Mouse (Mus musculus): Measurements from ENCODE around the gene Ick. TPM values are rescaled to one million over a fixed set of nuclear protein-coding genes. Genes with fewer than 3 reads are reported as not detected.
"Not testable (repeated sequence)": the region's sequence is repeated elsewhere in the genome, so short reads cannot be mapped to it uniquely, and the experiment has no call there.

Ick gene
- polyA plus RNA-seq, 1 experiment from 2014 or later = 37.1 TPM

- not testable (repeated sequence) for H3K27ac ChIP-seq; ATAC-seq (ENCODE audit: low FRiP score); H3K4me3 ChIP-seq; H3K4me2 ChIP-seq; H3K36me3 ChIP-seq; H3K4me1 ChIP-seq (replicated peaks); H3K27me3 ChIP-seq; H3K9ac ChIP-seq; H3K9me3 ChIP-seq
- 94% methylated on average over 4 of the region's 7 CpGs for WGBS
Observed at GRCm38 (mm10) chr9:78182474-78182873, 73.5 kb downstream of the Ick start, which contains the start of gene Gsta4. Gsta4 (plus strand) TSS chr9:78182774.

- Histone ChIP-seq H3K36me3 (no peaks in the 10 kb centered on the region), H3K9ac (no peak overlapping the region), H3K27ac (no peak overlapping the region), H3K4me2 (no peak overlapping the region), H3K9me3 (no peaks in the 10 kb centered on the region), H3K4me3 (no peak overlapping the region), H3K27me3 (peaks cover 5% of the 10 kb centered on the region; the same call in 1 of the 2 replicates), H3K4me1 (replicated peaks) (peaks cover 4% of the 10 kb centered on the region)
- ATAC-seq (ENCODE audit: low FRiP score) = no peak
- WGBS = 94% methylated on average over 9 of the region's 9 CpGs
Observed at GRCm38 (mm10) chr9:78185686-78186085, 76.7 kb downstream of the Ick start.

GRCm38 (mm10) chr9:78188910-78189309 is 79.9 kb downstream of the Ick start:
- WGBS = 90% methylated on average over 8 of the region's 8 CpGs
- H3K4me3 ChIP-seq = no peak overlapping the region
- no peaks in the 10 kb centered on the region for H3K36me3 ChIP-seq
- H3K27ac ChIP-seq = no peak overlapping the region
- no peak for ATAC-seq (ENCODE audit: low FRiP score)
- H3K4me1 ChIP-seq (replicated peaks) = peaks cover 20% of the 10 kb centered on the region
- no peak overlapping the region for H3K9ac ChIP-seq
- no peak overlapping the region for H3K4me2 ChIP-seq
- peaks cover 8% of the 10 kb centered on the region; the same call in 1 of the 2 replicates for H3K27me3 ChIP-seq
- H3K9me3 ChIP-seq = no peaks in the 10 kb centered on the region

- no peak for ATAC-seq (ENCODE audit: low FRiP score)
- Histone ChIP-seq H3K4me3 (peak overlapping the region; percentile 33), H3K27me3 (peaks cover 8% of the 10 kb centered on the region; the same call in 1 of the 2 replicates), H3K4me2 (peak overlapping the region; percentile 57), H3K9ac (no peak overlapping the region), H3K36me3 (no peaks in the 10 kb centered on the region), H3K27ac (no peak overlapping the region), H3K4me1 (replicated peaks) (peaks cover 20% of the 10 kb centered on the region), H3K9me3 (no peaks in the 10 kb centered on the region)
- WGBS = 1% methylated on average over 19 of the region's 19 CpGs
Observed at GRCm38 (mm10) chr9:78190651-78191634, 82.0 kb downstream of the Ick start.

- H3K4me3 ChIP-seq = peak overlapping the region; percentile 33
- ATAC-seq (ENCODE audit: low FRiP score) = peak; percentile 58; the same call in 1 of the 2 replicates
- peak overlapping the region; percentile 57 for H3K4me2 ChIP-seq
- H3K4me1 ChIP-seq (replicated peaks) = peaks cover 20% of the 10 kb centered on the region
- H3K27ac ChIP-seq = no peak overlapping the region
- H3K27me3 ChIP-seq = peaks cover 8% of the 10 kb centered on the region; the same call in 1 of the 2 replicates
- H3K9ac ChIP-seq = 0 out of 2 replicates have a peak overlapping the region, but pooled peaks have one; percentile 26
- WGBS = under 1% methylated on average over 18 of the region's 18 CpGs
- no peaks in the 10 kb centered on the region for H3K9me3 ChIP-seq
- no peaks in the 10 kb centered on the region for H3K36me3 ChIP-seq
Observed at GRCm38 (mm10) chr9:78191736-78192135, 82.7 kb downstream of the Ick start.

- H3K9me3 ChIP-seq = no peaks in the 10 kb centered on the region
- H3K4me1 ChIP-seq (replicated peaks) = peaks cover 20% of the 10 kb centered on the region
- 0 out of 2 replicates have a peak, but pooled peaks have one; percentile 2 for ATAC-seq (ENCODE audit: low FRiP score)
- no peak overlapping the region for H3K27ac ChIP-seq
- no peak overlapping the region for H3K9ac ChIP-seq
- no peak overlapping the region for H3K4me3 ChIP-seq
- no peak overlapping the region for H3K4me2 ChIP-seq
- no peaks in the 10 kb centered on the region for H3K36me3 ChIP-seq
- peaks cover 8% of the 10 kb centered on the region; the same call in 1 of the 2 replicates for H3K27me3 ChIP-seq
- WGBS = 53% methylated on average over 9 of the region's 9 CpGs
Observed at GRCm38 (mm10) chr9:78193902-78194597, 85.1 kb downstream of the Ick start.

GRCm38 (mm10) chr9:78195034-78195433 is 86.0 kb downstream of the Ick start:
- 83% methylated on average over 11 of the region's 11 CpGs for WGBS
- Histone ChIP-seq H3K9me3 (no peaks in the 10 kb centered on the region), H3K9ac (no peak overlapping the region), H3K36me3 (no peaks in the 10 kb centered on the region), H3K27me3 (peaks cover 6% of the 10 kb centered on the region; the same call in 1 of the 2 replicates), H3K4me3 (no peak overlapping the region), H3K4me1 (replicated peaks) (peaks cover 20% of the 10 kb centered on the region), H3K4me2 (no peak overlapping the region), H3K27ac (no peak overlapping the region)
- no peak for ATAC-seq (ENCODE audit: low FRiP score)

- WGBS = 97% methylated on average over 9 of the region's 9 CpGs
- ATAC-seq (ENCODE audit: low FRiP score) = no peak
- H3K4me2 ChIP-seq = no peak overlapping the region
Observed at GRCm38 (mm10) chr9:78197801-78198200, 88.8 kb downstream of the Ick start.

GRCm38 (mm10) chr9:78204194-78204593 is 95.2 kb downstream of the Ick start:
- H3K4me3 ChIP-seq = no peak overlapping the region
- H3K4me1 ChIP-seq (replicated peaks) = no peaks in the 10 kb centered on the region
- 88% methylated on average over 6 of the region's 6 CpGs for WGBS
- H3K36me3 ChIP-seq = no peaks in the 10 kb centered on the region
- ATAC-seq (ENCODE audit: low FRiP score) = no peak
- no peak overlapping the region for H3K27ac ChIP-seq
- H3K4me2 ChIP-seq = no peak overlapping the region
- H3K9me3 ChIP-seq = no peaks in the 10 kb centered on the region
- H3K9ac ChIP-seq = no peak overlapping the region
- no peaks in the 10 kb centered on the region for H3K27me3 ChIP-seq

More at GRCm38 (mm10) chr9:78197801-78198200, 88.8 kb downstream of the Ick start:
- Histone ChIP-seq H3K27ac (no peak overlapping the region), H3K4me1 (replicated peaks) (no peaks in the 10 kb centered on the region), H3K9me3 (no peaks in the 10 kb centered on the region), H3K4me3 (no peak overlapping the region), H3K9ac (no peak overlapping the region), H3K27me3 (no peaks in the 10 kb centered on the region), H3K36me3 (no peaks in the 10 kb centered on the region)

- H3K36me3 ChIP-seq = no peaks in the 10 kb centered on the region
- 81% methylated on average over 4 of the region's 4 CpGs for WGBS
- H3K4me3 ChIP-seq = no peak overlapping the region
- H3K27me3 ChIP-seq = no peaks in the 10 kb centered on the region
- H3K4me1 ChIP-seq (replicated peaks) = no peaks in the 10 kb centered on the region
- no peak overlapping the region for H3K4me2 ChIP-seq
- no peaks in the 10 kb centered on the region for H3K9me3 ChIP-seq
- H3K9ac ChIP-seq = no peak overlapping the region
- H3K27ac ChIP-seq = no peak overlapping the region
- no peak for ATAC-seq (ENCODE audit: low FRiP score)
Observed at GRCm38 (mm10) chr9:78208956-78209355, 100.0 kb downstream of the Ick start.

- no peak overlapping the region for H3K4me3 ChIP-seq
- no peak overlapping the region for H3K4me2 ChIP-seq
- H3K4me1 ChIP-seq (replicated peaks) = no peaks in the 10 kb centered on the region
- no peak for ATAC-seq (ENCODE audit: low FRiP score)
- H3K9me3 ChIP-seq = no peaks in the 10 kb centered on the region
- WGBS = 94% methylated on average over 3 of the region's 3 CpGs
- H3K9ac ChIP-seq = no peak overlapping the region
- H3K27ac ChIP-seq = no peak overlapping the region
- H3K36me3 ChIP-seq = no peaks in the 10 kb centered on the region
- H3K27me3 ChIP-seq = no peaks in the 10 kb centered on the region
Observed at GRCm38 (mm10) chr9:78210079-78210478, 101.1 kb downstream of the Ick start.

GRCm38 (mm10) chr9:78210821-78211220 is 101.8 kb downstream of the Ick start:
- WGBS = 96% methylated on average over 2 of the region's 2 CpGs
- Histone ChIP-seq H3K4me2 (no peak overlapping the region), H3K27me3 (no peaks in the 10 kb centered on the region), H3K4me1 (replicated peaks) (no peaks in the 10 kb centered on the region), H3K27ac (no peak overlapping the region), H3K36me3 (no peaks in the 10 kb centered on the region), H3K9ac (no peak overlapping the region), H3K4me3 (no peak overlapping the region), H3K9me3 (no peaks in the 10 kb centered on the region)
- ATAC-seq (ENCODE audit: low FRiP score) = no peak
